Mouse (Mus musculus): ENCODE measurements around the gene Acr.

The Acr gene

GRCm38 (mm10) chr15:89533843-89534207, 34.3 kb upstream of the Acr start:
- Histone ChIP-seq H3K27me3 (ENCODE audit: insufficient read depth, low read length) (peaks cover 33% of the 10 kb centered on the region), H3K4me3 (replicated peaks; ENCODE audit: low read length) (no peak overlapping the region), H3K36me3 (ENCODE audit: insufficient read depth, low read length) (no peaks in the 10 kb centered on the region), H3K4me1 (replicated peaks; ENCODE audit: low read depth, low read length) (peaks cover 20% of the 10 kb centered on the region), H3K9me3 (ENCODE audit: low read length) (no peaks in the 10 kb centered on the region)
- TF ChIP-seq CTCF (conservative IDR thresholded peaks at IDR 0.05; ENCODE audit: low read length) (no peak), NANOG (IDR thresholded peaks at IDR 0.05; ENCODE audit: borderline replicate concordance, low read length) (no peak), POU5F1 (IDR thresholded peaks at IDR 0.05; ENCODE audit: borderline replicate concordance, low read length) (no peak)

GRCm38 (mm10) chr15:89544171-89544570, 24.0 kb upstream of the Acr start:
- H3K9me3 ChIP-seq (ENCODE audit: low read length) = peaks cover 44% of the 10 kb centered on the region
- TF ChIP-seq NANOG (IDR thresholded peaks at IDR 0.05; ENCODE audit: borderline replicate concordance, low read length) (no peak), POU5F1 (IDR thresholded peaks at IDR 0.05; ENCODE audit: borderline replicate concordance, low read length) (no peak), CTCF (conservative IDR thresholded peaks at IDR 0.05; ENCODE audit: low read length) (no peak)
- peaks cover 41% of the 10 kb centered on the region for H3K27me3 ChIP-seq (ENCODE audit: insufficient read depth, low read length)
- H3K4me1 ChIP-seq (replicated peaks; ENCODE audit: low read depth, low read length) = peaks cover 15% of the 10 kb centered on the region
- H3K36me3 ChIP-seq (ENCODE audit: insufficient read depth, low read length) = peaks cover 12% of the 10 kb centered on the region; the same call in 1 of the 2 replicates
- no peak overlapping the region for H3K4me3 ChIP-seq (replicated peaks; ENCODE audit: low read length)

- Histone ChIP-seq H3K4me3 (replicated peaks; ENCODE audit: low read length) (peak overlapping the region; percentile 81), H3K9me3 (ENCODE audit: low read length) (peaks cover 24% of the 10 kb centered on the region), H3K4me1 (replicated peaks; ENCODE audit: low read depth, low read length) (peaks cover 21% of the 10 kb centered on the region), H3K27me3 (ENCODE audit: insufficient read depth, low read length) (peaks cover 62% of the 10 kb centered on the region), H3K36me3 (ENCODE audit: insufficient read depth, low read length) (peaks cover 22% of the 10 kb centered on the region)
- TF ChIP-seq NANOG (IDR thresholded peaks at IDR 0.05; ENCODE audit: borderline replicate concordance, low read length) (no peak), CTCF (conservative IDR thresholded peaks at IDR 0.05; ENCODE audit: low read length) (no peak)
Observed at GRCm38 (mm10) chr15:89547321-89547720, 20.8 kb upstream of the Acr start.

- Histone ChIP-seq H3K9me3 (ENCODE audit: low read length) (peaks cover 17% of the 10 kb centered on the region), H3K36me3 (ENCODE audit: insufficient read depth, low read length) (peaks cover 23% of the 10 kb centered on the region), H3K4me1 (replicated peaks; ENCODE audit: low read depth, low read length) (peaks cover 21% of the 10 kb centered on the region), H3K27me3 (ENCODE audit: insufficient read depth, low read length) (peaks cover 62% of the 10 kb centered on the region), H3K4me3 (replicated peaks; ENCODE audit: low read length) (peak overlapping the region; percentile 81)
- TF ChIP-seq NANOG (IDR thresholded peaks at IDR 0.05; ENCODE audit: borderline replicate concordance, low read length) (no peak), CTCF (conservative IDR thresholded peaks at IDR 0.05; ENCODE audit: low read length) (peak; percentile 12; the same call in 1 of the 2 replicates)
Observed at GRCm38 (mm10) chr15:89547824-89548601, 20.1 kb upstream of the Acr start.

- H3K4me1 ChIP-seq (replicated peaks; ENCODE audit: low read depth, low read length) = peaks cover 21% of the 10 kb centered on the region
- H3K36me3 ChIP-seq (ENCODE audit: insufficient read depth, low read length) = peaks cover 15% of the 10 kb centered on the region
- peaks cover 9% of the 10 kb centered on the region for H3K9me3 ChIP-seq (ENCODE audit: low read length)
- TF ChIP-seq POU5F1 (IDR thresholded peaks at IDR 0.05; ENCODE audit: borderline replicate concordance, low read length) (no peak), NANOG (IDR thresholded peaks at IDR 0.05; ENCODE audit: borderline replicate concordance, low read length) (no peak), CTCF (conservative IDR thresholded peaks at IDR 0.05; ENCODE audit: low read length) (no peak)
- H3K27me3 ChIP-seq (ENCODE audit: insufficient read depth, low read length) = peaks cover 62% of the 10 kb centered on the region
- H3K4me3 ChIP-seq (replicated peaks; ENCODE audit: low read length) = peak overlapping the region; percentile 81
Observed at GRCm38 (mm10) chr15:89548837-89549236, 19.3 kb upstream of the Acr start.

GRCm38 (mm10) chr15:89550506-89550905, 17.6 kb upstream of the Acr start:
- no peak overlapping the region for H3K4me3 ChIP-seq (replicated peaks; ENCODE audit: low read length)
- H3K27me3 ChIP-seq (ENCODE audit: insufficient read depth, low read length) = peaks cover 63% of the 10 kb centered on the region
- H3K36me3 ChIP-seq (ENCODE audit: insufficient read depth, low read length) = peaks cover 14% of the 10 kb centered on the region
- H3K4me1 ChIP-seq (replicated peaks; ENCODE audit: low read depth, low read length) = peaks cover 32% of the 10 kb centered on the region
- TF ChIP-seq POU5F1 (IDR thresholded peaks at IDR 0.05; ENCODE audit: borderline replicate concordance, low read length) (no peak), CTCF (conservative IDR thresholded peaks at IDR 0.05; ENCODE audit: low read length) (no peak), NANOG (IDR thresholded peaks at IDR 0.05; ENCODE audit: borderline replicate concordance, low read length) (no peak)
- no peaks in the 10 kb centered on the region for H3K9me3 ChIP-seq (ENCODE audit: low read length)

- Histone ChIP-seq H3K9me3 (ENCODE audit: low read length) (no peaks in the 10 kb centered on the region), H3K4me1 (replicated peaks; ENCODE audit: low read depth, low read length) (peaks cover 44% of the 10 kb centered on the region), H3K36me3 (ENCODE audit: insufficient read depth, low read length) (peaks cover 14% of the 10 kb centered on the region), H3K4me3 (replicated peaks; ENCODE audit: low read length) (no peak overlapping the region), H3K27me3 (ENCODE audit: insufficient read depth, low read length) (peaks cover 62% of the 10 kb centered on the region)
- TF ChIP-seq NANOG (IDR thresholded peaks at IDR 0.05; ENCODE audit: borderline replicate concordance, low read length) = no peak
- no peak for TF ChIP-seq CTCF (conservative IDR thresholded peaks at IDR 0.05; ENCODE audit: low read length)
- TF ChIP-seq POU5F1 (IDR thresholded peaks at IDR 0.05; ENCODE audit: borderline replicate concordance, low read length) = no peak
Observed at GRCm38 (mm10) chr15:89551733-89552132, 16.4 kb upstream of the Acr start.

GRCm38 (mm10) chr15:89555591-89555990, 12.5 kb upstream of the Acr start:
- Histone ChIP-seq H3K36me3 (ENCODE audit: insufficient read depth, low read length) (peaks cover 14% of the 10 kb centered on the region), H3K4me3 (replicated peaks; ENCODE audit: low read length) (no peak overlapping the region), H3K4me1 (replicated peaks; ENCODE audit: low read depth, low read length) (peaks cover 47% of the 10 kb centered on the region), H3K9me3 (ENCODE audit: low read length) (no peaks in the 10 kb centered on the region), H3K27me3 (ENCODE audit: insufficient read depth, low read length) (peaks cover 55% of the 10 kb centered on the region)
- no peak for TF ChIP-seq NANOG (IDR thresholded peaks at IDR 0.05; ENCODE audit: borderline replicate concordance, low read length)
- TF ChIP-seq CTCF (conservative IDR thresholded peaks at IDR 0.05; ENCODE audit: low read length) = no peak
- TF ChIP-seq POU5F1 (IDR thresholded peaks at IDR 0.05; ENCODE audit: borderline replicate concordance, low read length) = no peak
